Mouse (Mus musculus): ENCODE measurements around the gene Sox15. TPM values are rescaled to one million over a fixed set of nuclear protein-coding genes. Genes with fewer than 3 reads are reported as not detected.
"Not testable (repeated sequence)": the region's sequence is repeated elsewhere in the genome, so short reads cannot be mapped to it uniquely, and the experiment has no call there.

The Sox15 gene
- polyA plus RNA-seq (2016; fragmentation: Nextera tagmentation; extraction: Ambion mirVana): 0.36 TPM in 1 of 2 replicates, not detected in the other

- no peaks in the 10 kb centered on the region for H3K9me3 ChIP-seq
- peaks cover 76% of the 10 kb centered on the region for H3K36me3 ChIP-seq
- ATAC-seq (ENCODE audit: insufficient number of reproducible peaks, insufficient read depth, low FRiP score, low TSS enrichment): peak; percentile 18; the same call in 1 of the 2 replicates
- peaks cover 29% of the 10 kb centered on the region for H3K4me1 ChIP-seq
- H3K4me3 ChIP-seq: peak within 1 kb of the TSS; percentile 12; the same call in 1 of the 2 replicates
- no peaks in the 10 kb centered on the region for H3K27me3 ChIP-seq
- H3K9ac ChIP-seq: peak within 1 kb of the TSS; percentile 42; the same call in 1 of the 2 replicates
- H3K27ac ChIP-seq: peak within 1 kb of the TSS; percentile 72
- H3K4me2 ChIP-seq (replicated peaks): 0 out of 2 replicates have a peak within 1 kb of the TSS, but pooled peaks have one; percentile 8
- WGBS: 19% methylated on average over 34 of the region's 34 CpGs
Observed at GRCm38 (mm10) chr11:69655264-69656064, at the start of gene Sox15. Gene Sox15 (plus strand): TSS chr11:69655314.

GRCm38 (mm10) chr11:69605726-69606490 lies 49.2 kb upstream of the Sox15 start, which contains the start of gene Atp1b2:
Gene Atp1b2 (minus strand): TSS chr11:69605942.
- H3K27ac ChIP-seq: peak within 1 kb of the TSS; percentile 51
- peak within 1 kb of the TSS; percentile 100 for H3K4me2 ChIP-seq (replicated peaks)
- no peaks in the 10 kb centered on the region for H3K36me3 ChIP-seq
- peaks cover 22% of the 10 kb centered on the region for H3K4me1 ChIP-seq
- peaks cover 15% of the 10 kb centered on the region for H3K27me3 ChIP-seq
- H3K9ac ChIP-seq: peak within 1 kb of the TSS; percentile 68
- H3K4me3 ChIP-seq: peak within 1 kb of the TSS; percentile 58
- ATAC-seq (ENCODE audit: insufficient number of reproducible peaks, insufficient read depth, low FRiP score, low TSS enrichment): peak; percentile 83
- no peaks in the 10 kb centered on the region for H3K9me3 ChIP-seq
- WGBS: 1% methylated on average over 32 of the region's 32 CpGs

- peak overlapping the region; percentile 58 for H3K4me3 ChIP-seq
- peak overlapping the region; percentile 51 for H3K27ac ChIP-seq
- no peak overlapping the region for H3K9ac ChIP-seq
- no peaks in the 10 kb centered on the region for H3K9me3 ChIP-seq
- 54% methylated on average over 2 of the region's 2 CpGs for WGBS
- H3K36me3 ChIP-seq: no peaks in the 10 kb centered on the region
- H3K4me1 ChIP-seq: peaks cover 18% of the 10 kb centered on the region
- no peak for ATAC-seq (ENCODE audit: insufficient number of reproducible peaks, insufficient read depth, low FRiP score, low TSS enrichment)
- peaks cover 15% of the 10 kb centered on the region for H3K27me3 ChIP-seq
- peak overlapping the region; percentile 100 for H3K4me2 ChIP-seq (replicated peaks)
Observed at GRCm38 (mm10) chr11:69606491-69606795, 48.7 kb upstream of the Sox15 start.

- no peak overlapping the region for H3K27ac ChIP-seq
- H3K9me3 ChIP-seq: no peaks in the 10 kb centered on the region
- 0 out of 2 replicates have a peak overlapping the region, but pooled peaks have one; percentile 58 for H3K4me3 ChIP-seq
- H3K27me3 ChIP-seq: peaks cover 15% of the 10 kb centered on the region
- H3K4me2 ChIP-seq (replicated peaks): no peak overlapping the region
- H3K9ac ChIP-seq: no peak overlapping the region
- 91% methylated on average over 2 of the region's 2 CpGs for WGBS
- ATAC-seq (ENCODE audit: insufficient number of reproducible peaks, insufficient read depth, low FRiP score, low TSS enrichment): no peak
- peaks cover 18% of the 10 kb centered on the region for H3K4me1 ChIP-seq
- no peaks in the 10 kb centered on the region for H3K36me3 ChIP-seq
Observed at GRCm38 (mm10) chr11:69606832-69607231, 48.3 kb upstream of the Sox15 start.

GRCm38 (mm10) chr11:69608525-69608924 lies 46.6 kb upstream of the Sox15 start:
- no peak overlapping the region for H3K9ac ChIP-seq

GRCm38 (mm10) chr11:69609416-69609815 lies 45.7 kb upstream of the Sox15 start:
- H3K36me3 ChIP-seq: no peaks in the 10 kb centered on the region
- peaks cover 22% of the 10 kb centered on the region for H3K4me1 ChIP-seq
- peaks cover 11% of the 10 kb centered on the region for H3K27me3 ChIP-seq
- H3K27ac ChIP-seq: no peak overlapping the region
- ATAC-seq (ENCODE audit: insufficient number of reproducible peaks, insufficient read depth, low FRiP score, low TSS enrichment): no peak
- no peak overlapping the region for H3K4me3 ChIP-seq
- H3K9me3 ChIP-seq: no peaks in the 10 kb centered on the region
- WGBS: 61% methylated on average over 7 of the region's 7 CpGs
- no peak overlapping the region for H3K4me2 ChIP-seq (replicated peaks)
- no peak overlapping the region for H3K9ac ChIP-seq

More at GRCm38 (mm10) chr11:69608525-69608924, 46.6 kb upstream of the Sox15 start:
- Histone ChIP-seq H3K4me3 (no peak overlapping the region), H3K27me3 (peaks cover 15% of the 10 kb centered on the region), H3K4me2 (replicated peaks) (no peak overlapping the region), H3K4me1 (peaks cover 20% of the 10 kb centered on the region), H3K36me3 (no peaks in the 10 kb centered on the region), H3K9me3 (no peaks in the 10 kb centered on the region), H3K27ac (no peak overlapping the region)
- no peak for ATAC-seq (ENCODE audit: insufficient number of reproducible peaks, insufficient read depth, low FRiP score, low TSS enrichment)
- WGBS: 88% methylated on average over 3 of the region's 3 CpGs

GRCm38 (mm10) chr11:69610899-69611298 lies 44.2 kb upstream of the Sox15 start:
- WGBS: 62% methylated on average over 4 of the region's 4 CpGs
- Histone ChIP-seq H3K9me3 (no peaks in the 10 kb centered on the region), H3K9ac (no peak overlapping the region), H3K4me3 (no peak overlapping the region), H3K27ac (no peak overlapping the region), H3K27me3 (0 out of 2 replicates have a peak, but pooled peaks cover 6% of the 10 kb centered on the region), H3K4me1 (peaks cover 9% of the 10 kb centered on the region), H3K36me3 (no peaks in the 10 kb centered on the region), H3K4me2 (replicated peaks) (no peak overlapping the region)
- no peak for ATAC-seq (ENCODE audit: insufficient number of reproducible peaks, insufficient read depth, low FRiP score, low TSS enrichment)

GRCm38 (mm10) chr11:69613553-69614256 lies 41.4 kb upstream of the Sox15 start:
- no peak overlapping the region for H3K4me3 ChIP-seq
- H3K9me3 ChIP-seq: no peaks in the 10 kb centered on the region
- peak overlapping the region; percentile 10; the same call in 1 of the 2 replicates for H3K9ac ChIP-seq
- no peak for ATAC-seq (ENCODE audit: insufficient number of reproducible peaks, insufficient read depth, low FRiP score, low TSS enrichment)
- no peak overlapping the region for H3K27ac ChIP-seq
- peaks cover 5% of the 10 kb centered on the region; the same call in 1 of the 2 replicates for H3K4me1 ChIP-seq
- H3K27me3 ChIP-seq: peaks cover 6% of the 10 kb centered on the region; the same call in 1 of the 2 replicates
- H3K36me3 ChIP-seq: no peaks in the 10 kb centered on the region
- peak overlapping the region; percentile 34 for H3K4me2 ChIP-seq (replicated peaks)
- 9% methylated on average over 19 of the region's 19 CpGs for WGBS

- WGBS: 52% methylated on average over 11 of the region's 11 CpGs
- not testable (repeated sequence) for H3K4me1 ChIP-seq; H3K9ac ChIP-seq; ATAC-seq (ENCODE audit: insufficient number of reproducible peaks, insufficient read depth, low FRiP score, low TSS enrichment); H3K9me3 ChIP-seq; H3K36me3 ChIP-seq; H3K27ac ChIP-seq; H3K4me3 ChIP-seq; H3K27me3 ChIP-seq
- H3K4me2 ChIP-seq (replicated peaks): peak overlapping the region; percentile 34; the same call in 1 of the 2 replicates
Observed at GRCm38 (mm10) chr11:69614257-69614588, 40.9 kb upstream of the Sox15 start.

- peaks cover 6% of the 10 kb centered on the region; the same call in 1 of the 2 replicates for H3K27me3 ChIP-seq
- ATAC-seq (ENCODE audit: insufficient number of reproducible peaks, insufficient read depth, low FRiP score, low TSS enrichment): no peak
- H3K36me3 ChIP-seq: no peaks in the 10 kb centered on the region
- H3K9ac ChIP-seq: 0 out of 2 replicates have a peak overlapping the region, but pooled peaks have one; percentile 19
- no peak overlapping the region for H3K4me3 ChIP-seq
- H3K27ac ChIP-seq: no peak overlapping the region
- WGBS: 47% methylated on average over 10 of the region's 10 CpGs
- no peak overlapping the region for H3K4me2 ChIP-seq (replicated peaks)
- H3K4me1 ChIP-seq: peaks cover 8% of the 10 kb centered on the region; the same call in 1 of the 2 replicates
- H3K9me3 ChIP-seq: no peaks in the 10 kb centered on the region
Observed at GRCm38 (mm10) chr11:69616781-69617180, 38.3 kb upstream of the Sox15 start.

GRCm38 (mm10) chr11:69617805-69618204 lies 37.3 kb upstream of the Sox15 start, which contains the start of gene Shbg:
Gene Shbg (minus strand): TSS chr11:69617905.
- 74% methylated on average over 5 of the region's 5 CpGs for WGBS
- no peaks in the 10 kb centered on the region for H3K36me3 ChIP-seq

More at GRCm38 (mm10) chr11:69617805-69618204, 37.3 kb upstream of the Sox15 start, which contains the start of gene Shbg:
- Histone ChIP-seq H3K9ac (0 out of 2 replicates have a peak within 1 kb of the TSS, but pooled peaks have one; percentile 19), H3K9me3 (no peaks in the 10 kb centered on the region), H3K4me1 (peaks cover 13% of the 10 kb centered on the region), H3K27ac (no peak within 1 kb of the TSS), H3K4me2 (replicated peaks) (no peak within 1 kb of the TSS), H3K4me3 (no peak within 1 kb of the TSS), H3K27me3 (peaks cover 6% of the 10 kb centered on the region; the same call in 1 of the 2 replicates)
- no peak for ATAC-seq (ENCODE audit: insufficient number of reproducible peaks, insufficient read depth, low FRiP score, low TSS enrichment)
